Mouse (Mus musculus) thymus, postnatal 10 days (tissue): ENCODE measurements at regions not wholly inside any gene's neighbourhood (a gene's known extent, or its start where the extent isn't known, plus 50 kb on each side); places are given as distances from the start of the nearest gene placed in this dataset.
A peak's percentile ranks its signal among the peaks of the same experiment; 100 is the strongest.
"Not testable (repeated sequence)": the region's sequence is repeated elsewhere in the genome, so short reads cannot be mapped to it uniquely, and the experiment has no call there.

Experiments used
- DNase-seq, 2 experiments: peaks; one replicate each; pipeline ENCODE4 v3.0.0; 2021; ENCODE audit warnings: low spot score in 2 of 2

DNA sequence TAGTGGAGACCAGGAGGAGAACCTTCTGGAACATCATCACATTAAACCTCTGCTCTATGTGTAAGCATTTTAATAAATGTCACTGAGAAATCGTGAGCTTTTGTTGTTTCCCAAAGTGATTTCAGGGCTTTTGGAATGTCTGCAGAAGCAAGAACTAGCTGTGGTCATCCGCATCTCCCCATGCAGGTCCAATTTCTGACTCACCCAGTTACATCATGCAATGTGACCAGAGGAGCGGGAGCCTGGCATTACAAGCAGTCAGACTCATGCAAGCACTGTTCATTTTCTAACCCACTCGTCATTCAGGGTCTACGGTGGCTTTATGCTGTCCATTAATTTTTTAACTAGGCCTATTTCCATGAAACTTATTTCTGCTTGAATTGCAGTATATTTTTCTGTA is 151.2 kb upstream of the Supt20 start:
- no peak for DNase-seq

DNA sequence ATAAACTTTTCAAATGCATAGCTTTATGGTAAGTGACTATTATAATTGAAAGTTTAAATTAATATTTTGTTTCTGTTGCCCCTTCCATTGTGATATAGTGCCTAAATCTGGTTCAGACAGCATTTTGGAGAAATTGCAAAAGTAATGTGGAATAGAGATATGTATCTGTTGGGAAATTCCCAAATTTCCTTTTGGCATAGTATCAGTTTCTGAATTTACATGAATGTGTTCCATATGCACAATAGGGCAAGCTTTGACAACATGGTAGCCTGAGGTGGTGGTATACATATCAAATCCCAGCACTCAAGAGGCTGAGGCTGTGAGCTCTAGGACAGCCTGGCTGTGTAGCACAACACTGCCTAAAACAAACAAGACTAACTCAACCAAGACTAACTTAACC is 147.2 kb upstream of the Supt20 start:
- no peak for DNase-seq

DNA sequence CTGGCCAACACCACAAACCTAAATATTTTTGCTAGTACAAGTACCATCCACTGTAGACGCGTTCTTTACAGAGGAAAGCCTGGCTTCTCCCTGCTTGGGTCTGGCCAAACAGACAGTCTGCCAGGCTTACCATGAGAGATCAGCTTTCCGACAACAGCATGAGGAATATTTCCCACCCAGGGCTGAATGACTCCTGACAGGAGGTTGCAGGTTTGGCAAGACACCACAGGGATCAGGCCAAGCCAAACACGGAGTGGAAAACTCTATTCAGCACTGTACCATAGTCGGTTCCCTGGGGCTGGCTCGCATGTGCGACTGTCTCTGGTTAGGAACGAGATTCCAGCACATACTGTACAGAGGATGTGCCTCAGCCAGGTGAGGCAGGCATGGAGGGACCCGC is 140.7 kb upstream of the Supt20 start:
- no peak for DNase-seq

DNA sequence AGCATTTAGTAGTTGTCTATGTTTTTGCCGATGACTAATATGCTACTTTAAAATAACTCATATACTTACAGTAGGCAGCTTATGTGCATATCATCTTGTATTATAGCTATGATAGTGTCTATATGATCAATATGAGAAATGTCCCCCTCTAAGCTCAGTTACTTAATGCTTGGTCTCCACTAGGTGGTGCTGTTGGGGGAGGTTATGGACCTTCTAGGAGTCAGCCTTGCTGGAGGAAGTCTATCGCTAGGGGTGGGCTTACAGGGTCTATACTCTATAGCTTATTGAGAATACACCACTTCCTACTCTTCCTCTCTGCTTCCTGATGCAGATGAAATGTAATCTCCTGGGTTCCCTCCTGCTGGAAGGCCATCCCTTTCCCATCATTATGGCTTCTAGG is 136.7 kb upstream of the Supt20 start:
- peak in 1 of 2 experiments; percentile 9 for DNase-seq

DNA sequence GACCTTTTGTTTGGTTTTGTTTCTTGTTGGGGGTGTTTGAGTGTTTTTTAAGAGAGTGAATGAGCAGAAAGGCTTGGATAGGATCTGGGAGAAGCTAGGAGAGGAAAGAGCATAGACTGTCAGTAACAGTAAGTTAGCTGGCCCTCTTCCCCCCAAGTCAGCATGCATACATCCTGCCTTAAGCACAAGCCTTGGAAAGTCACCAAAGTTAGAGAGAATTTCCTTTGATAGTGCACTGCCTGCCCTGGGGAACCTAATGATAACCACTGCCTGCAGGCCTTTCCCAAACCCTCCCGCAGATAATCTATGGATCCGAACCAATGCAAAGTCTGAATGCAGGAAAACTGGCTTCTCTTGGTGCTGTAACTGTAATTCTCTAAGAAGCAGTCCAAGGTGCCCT is 133.6 kb upstream of the Supt20 start:
- no peak for DNase-seq

- no peak for DNase-seq
Measured at GRCm38 (mm10) chr3:54559527-54559926, 133.1 kb upstream of the Supt20 start.

- no peak for DNase-seq
Measured at GRCm38 (mm10) chr3:54560056-54560922, 132.3 kb upstream of the Supt20 start.

GRCm38 (mm10) chr3:54567329-54567728 is 125.3 kb upstream of the Supt20 start:
- DNase-seq: peak; percentile 33 to 47

DNA sequence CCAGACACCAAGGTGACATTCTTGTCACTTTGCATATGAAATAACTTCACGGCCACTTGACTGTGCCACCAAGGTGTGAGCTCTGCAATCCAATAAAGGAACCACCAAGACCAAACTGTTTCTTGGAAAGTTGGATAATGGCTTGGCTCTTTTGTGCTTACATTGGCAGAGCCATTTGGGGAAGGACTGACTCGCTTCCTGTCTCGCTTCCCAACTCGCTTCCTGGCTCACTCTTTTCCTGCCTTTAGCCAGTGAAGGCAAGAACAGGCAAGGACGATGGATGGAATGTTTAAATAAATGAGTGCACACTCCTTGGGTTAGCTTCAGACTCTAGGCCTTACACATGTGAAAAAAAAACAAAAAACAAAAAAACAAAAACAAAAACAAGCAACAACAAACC is 124.5 kb upstream of the Supt20 start:
- no peak for DNase-seq

- no peak for DNase-seq
Measured at GRCm38 (mm10) chr3:54570501-54570900, 122.1 kb upstream of the Supt20 start.

DNA sequence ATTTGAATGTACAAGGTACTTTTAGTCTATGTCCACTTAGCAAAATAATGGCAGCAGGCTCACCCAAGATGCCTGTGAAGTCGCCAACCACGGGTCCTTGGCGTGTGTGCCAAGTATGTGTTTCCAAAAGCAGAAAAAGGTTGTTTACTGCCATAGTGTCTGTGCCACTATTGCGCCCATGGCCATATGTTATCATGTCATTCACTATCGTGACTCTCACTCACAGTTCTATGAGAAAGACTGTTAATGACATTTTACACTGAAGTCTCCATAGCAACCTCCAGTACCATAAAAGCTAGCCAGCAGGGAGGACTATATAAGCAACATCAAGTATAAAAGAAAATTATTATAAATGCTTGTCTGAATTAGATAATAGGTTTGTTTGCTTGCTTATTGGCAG is 114.8 kb upstream of the Supt20 start:
- DNase-seq: no peak

DNA sequence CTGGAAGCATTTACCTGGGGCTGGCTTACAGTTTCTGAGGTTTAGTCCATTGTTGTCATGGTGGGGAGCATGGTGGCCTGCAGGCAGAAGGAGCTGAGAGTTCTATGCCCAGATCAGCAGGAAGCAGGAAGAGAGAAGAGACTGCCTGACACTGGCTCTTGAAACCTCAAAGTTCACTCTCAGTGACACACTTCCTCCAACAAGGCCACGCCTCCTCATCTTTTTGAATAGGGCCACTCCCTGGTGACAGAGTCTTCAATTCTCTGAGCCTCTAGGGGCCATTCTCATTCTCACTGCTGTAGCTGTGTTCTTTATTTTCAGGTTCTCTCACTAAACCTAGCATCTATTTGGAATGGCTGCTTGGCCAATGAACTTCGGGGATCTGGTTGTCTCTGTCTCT is 113.2 kb upstream of the Supt20 start:
- no peak for DNase-seq

DNA sequence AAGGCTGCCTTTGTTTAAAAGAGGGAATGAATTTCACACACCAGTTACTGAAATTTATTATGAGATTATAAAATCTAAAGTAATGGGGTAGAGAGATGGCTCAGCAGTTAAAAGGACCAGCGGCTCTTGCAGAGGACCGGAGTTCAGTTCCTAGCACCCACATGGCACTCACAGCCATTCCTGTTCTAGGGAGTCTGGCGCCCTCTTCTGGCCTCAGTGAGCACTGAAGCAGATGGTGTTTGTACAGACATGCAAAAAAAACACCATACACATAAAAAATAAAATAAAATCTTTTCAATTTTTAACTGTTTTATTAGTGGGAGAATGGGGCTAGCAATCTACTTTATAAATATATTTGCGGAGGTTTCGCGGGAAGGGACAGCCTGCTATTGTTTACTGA is 112.3 kb upstream of the Supt20 start:
- no peak for DNase-seq

- DNase-seq: not testable (repeated sequence)
Measured at GRCm38 (mm10) chr3:54585781-54586180, 106.8 kb upstream of the Supt20 start.

DNA sequence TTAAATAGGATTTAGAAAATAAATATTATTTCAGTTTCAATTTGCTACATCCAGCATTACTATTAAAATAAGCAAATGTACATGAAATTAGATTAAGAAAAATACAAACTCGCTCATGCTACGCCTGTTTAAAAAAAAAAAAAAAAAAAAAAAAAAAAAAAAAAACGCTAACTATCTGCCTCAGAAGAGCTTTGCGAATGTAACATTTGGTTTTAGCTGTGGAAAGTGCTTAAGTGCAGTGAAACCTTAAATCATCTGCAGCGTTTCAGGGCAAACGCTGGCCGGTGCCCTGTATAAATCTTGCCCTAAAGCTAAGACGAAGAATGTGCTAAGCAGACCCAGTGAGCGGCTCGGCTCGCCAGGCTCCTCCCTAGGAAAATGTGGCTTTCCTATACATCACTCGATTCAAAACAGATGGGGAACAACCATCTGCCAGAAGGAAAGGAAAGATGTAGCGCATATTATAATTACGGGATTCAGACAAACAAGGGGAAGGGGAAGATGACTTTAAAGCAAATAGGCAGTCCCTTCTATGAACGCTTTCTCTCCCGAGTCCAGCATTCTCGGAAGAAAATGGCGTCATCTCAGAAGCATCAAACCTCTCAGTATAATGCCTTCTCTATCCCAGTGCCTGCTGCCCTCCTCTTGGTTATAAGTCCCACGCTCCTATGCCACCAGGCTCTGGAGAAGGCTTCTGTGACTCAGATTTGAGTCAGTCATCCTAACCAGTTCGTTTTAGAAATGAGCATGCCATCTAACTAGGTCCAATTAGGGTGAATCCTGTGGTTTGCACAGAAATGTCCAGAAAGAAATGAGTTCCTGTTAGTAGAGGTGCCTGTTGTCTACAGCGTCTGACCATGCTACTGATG is 105.2 kb upstream of the Supt20 start:
- no peak for DNase-seq

GRCm38 (mm10) chr3:54588198-54588597 is 104.4 kb upstream of the Supt20 start:
- no peak for DNase-seq

DNA sequence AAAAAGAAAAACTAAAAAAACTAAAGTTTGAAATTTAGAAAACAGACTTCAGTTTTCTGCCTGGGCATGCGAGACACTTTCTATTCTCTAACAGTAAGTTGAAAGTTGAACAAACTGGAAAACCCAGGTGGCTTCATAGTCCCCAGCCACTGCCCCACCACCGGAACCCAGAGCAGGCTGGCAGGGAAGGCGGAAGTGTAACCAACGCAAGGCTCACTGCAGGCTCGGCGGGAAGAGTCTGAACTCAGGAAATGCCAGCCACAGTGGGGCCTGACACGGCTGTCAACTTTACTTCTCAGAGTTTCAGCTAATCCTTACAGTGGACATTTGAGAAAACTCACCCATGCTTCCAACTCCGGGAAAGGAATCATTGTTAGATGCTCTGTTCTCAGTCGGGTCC is 102.6 kb upstream of the Supt20 start:
- DNase-seq: peak; percentile 65 to 68

GRCm38 (mm10) chr3:54591160-54591559 is 101.4 kb upstream of the Supt20 start:
- no peak for DNase-seq

- peak; percentile 25 to 27 for DNase-seq
Measured at GRCm38 (mm10) chr3:54592064-54592463, 100.5 kb upstream of the Supt20 start.

DNA sequence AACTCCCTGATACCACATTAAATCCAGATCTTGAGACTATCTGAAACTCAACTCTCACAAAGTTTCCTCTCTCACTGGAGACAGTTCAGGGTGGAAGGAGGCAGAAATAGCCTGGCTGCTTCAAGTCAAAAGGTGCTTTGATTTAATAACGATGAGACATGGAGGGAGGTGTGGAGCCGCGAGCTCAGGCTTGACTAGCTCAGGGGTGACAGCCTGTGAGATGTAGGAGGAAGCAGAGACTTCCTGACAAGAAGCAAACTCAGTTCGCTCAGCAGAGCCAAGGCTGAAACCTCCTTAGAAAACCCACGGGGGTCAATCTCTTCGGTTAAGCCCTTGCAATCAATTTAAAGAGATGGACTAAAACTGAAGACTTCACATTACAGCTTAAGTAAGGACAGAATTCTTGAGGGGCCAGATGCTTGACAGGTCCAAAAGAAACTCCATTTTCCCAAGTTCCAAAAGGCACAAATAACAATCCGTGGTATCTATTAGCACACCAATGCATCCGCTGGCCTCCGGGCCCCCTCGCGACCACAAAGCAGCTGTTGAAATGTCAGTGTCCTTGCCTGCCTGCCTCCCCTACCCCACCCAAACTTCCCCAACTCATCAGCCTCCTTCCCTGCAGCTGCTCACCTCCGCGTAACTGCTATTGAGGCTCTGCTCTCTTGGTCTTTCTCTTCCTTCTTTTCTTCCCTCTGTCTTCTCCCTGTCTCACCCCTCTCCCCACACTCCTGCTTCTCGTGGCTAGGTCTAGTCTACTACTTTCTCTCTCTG is 99.8 kb upstream of the Supt20 start:
- DNase-seq: peak; percentile 17 to 18

DNA sequence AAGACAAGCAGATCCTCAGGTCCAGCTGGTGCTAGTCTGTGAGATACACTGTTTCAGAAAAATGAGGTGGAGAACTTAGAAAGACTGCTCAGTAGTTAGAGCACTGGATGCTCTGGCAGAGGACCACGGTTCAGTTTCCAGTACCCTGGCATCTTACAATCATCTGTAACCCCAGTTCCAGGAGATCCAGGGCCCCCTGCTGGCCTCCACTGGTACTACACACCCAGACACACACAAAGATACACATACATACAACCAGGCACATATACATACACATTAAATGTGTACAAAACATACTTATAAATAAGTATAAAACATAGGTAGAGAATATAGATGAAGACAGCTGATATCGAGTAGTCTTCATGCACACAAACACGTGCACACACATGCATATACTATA is 97.4 kb upstream of the Supt20 start:
- DNase-seq: no peak
